Mouse (Mus musculus): ENCODE data around the gene Bhmt. TPM values are rescaled to one million over a fixed set of nuclear protein-coding genes. Genes with fewer than 3 reads are reported as not detected.
"Not testable (repeated sequence)": the region's sequence is repeated elsewhere in the genome, so short reads cannot be mapped to it uniquely, and the experiment has no call there.

Bhmt gene
- total and polyA plus RNA-seq, 3 experiments: not detected

- H3K36me3 ChIP-seq (replicated peaks in 1 of 2; ENCODE audit: control insufficient read depth in 1 of 2, insufficient read depth in 1 of 2, low read length in 1 of 2): no peaks in the 10 kb centered on the region
- dilution Hi-C loops (cut with MboI; ENCODE audit: extremely low pct_ligation_motif_present, extremely low pct_unique_long_range_greater_than_20kb, low sequenced_read_pairs) (no loop called here), in situ Hi-C loops (cut with MboI; ENCODE audit: low pct_ligation_motif_present, low pct_unique_long_range_greater_than_20kb, low sequenced_read_pairs) (loop anchor here (25.0 kb wide), 2 partner anchors 264 to 839 kb away; no protein-coding TSS in a partner anchor)
- no peak overlapping the region for H3K4me3 ChIP-seq (replicated peaks in 1 of 3; ENCODE audit: low read depth in 2 of 3, low read length in 2 of 3, poor library complexity in 1 of 3)
- no peak for DNase-seq (ENCODE audit: extremely low read depth)
- no peaks in the 10 kb centered on the region for H3K27me3 ChIP-seq (replicated peaks)
- H3K4me2 ChIP-seq (ENCODE audit: insufficient read depth, low read depth, poor library complexity, severe bottlenecking): no peak overlapping the region
- H3K4me1 ChIP-seq (ENCODE audit: control insufficient read depth in 1 of 2, insufficient read depth in 2 of 2): peaks cover 0 to 6% of the 10 kb centered on the region in 2 experiments; a peak in 1 of 4 replicates
- H3K9me3 ChIP-seq (replicated peaks; ENCODE audit: low read length): no peaks in the 10 kb centered on the region
- TF ChIP-seq TBP (conservative IDR thresholded peaks at IDR 0.05; ENCODE audit: low read depth, low read length): no peak
- TF ChIP-seq ZKSCAN1 (IDR thresholded peaks at IDR 0.05; ENCODE audit: borderline replicate concordance, low read depth, low read length): no peak
- no peak for TF ChIP-seq CTCF (conservative IDR thresholded peaks at IDR 0.05 in 1 of 2, IDR thresholded peaks at IDR 0.05 in 1 of 2; ENCODE audit: low read depth in 2 of 2, low read length in 2 of 2)
- no peak for TF ChIP-seq ZMIZ1 (IDR thresholded peaks at IDR 0.05; ENCODE audit: low read depth, low read length)
- no peak for TF ChIP-seq ZC3H11A (IDR thresholded peaks at IDR 0.05; ENCODE audit: low read depth, low read length)
- no peak overlapping the region for H3K9ac ChIP-seq (ENCODE audit: insufficient read depth, low read depth)
- no peaks in the 10 kb centered on the region for H3K79me2 ChIP-seq (replicated peaks; ENCODE audit: control insufficient read depth, extremely low read depth, insufficient read depth, poor library complexity, severe bottlenecking)
- no peak overlapping the region for H3K27ac ChIP-seq (ENCODE audit: insufficient read depth, low read depth)
Observed at GRCm38 (mm10) chr13:93601527-93601926, 36.2 kb downstream of the Bhmt start.

GRCm38 (mm10) chr13:93593040-93593699, 44.6 kb downstream of the Bhmt start:
- H3K9me3 ChIP-seq (replicated peaks; ENCODE audit: low read length): no peaks in the 10 kb centered on the region
- peaks cover 2 to 3% of the 10 kb centered on the region in 2 experiments; a peak in 2 of 4 replicates for H3K4me1 ChIP-seq (ENCODE audit: control insufficient read depth in 1 of 2, insufficient read depth in 2 of 2)
- H3K4me3 ChIP-seq (replicated peaks in 1 of 3; ENCODE audit: low read depth in 2 of 3, low read length in 2 of 3, poor library complexity in 1 of 3): no peak overlapping the region
- dilution Hi-C loops (cut with MboI; ENCODE audit: extremely low pct_ligation_motif_present, extremely low pct_unique_long_range_greater_than_20kb, low sequenced_read_pairs) (no loop called here), in situ Hi-C loops (cut with MboI; ENCODE audit: low pct_ligation_motif_present, low pct_unique_long_range_greater_than_20kb, low sequenced_read_pairs) (no loop called here)
- H3K36me3 ChIP-seq (replicated peaks in 1 of 2; ENCODE audit: control insufficient read depth in 1 of 2, insufficient read depth in 1 of 2, low read length in 1 of 2): no peaks in the 10 kb centered on the region
- no peaks in the 10 kb centered on the region for H3K79me2 ChIP-seq (replicated peaks; ENCODE audit: control insufficient read depth, extremely low read depth, insufficient read depth, poor library complexity, severe bottlenecking)
- DNase-seq (ENCODE audit: extremely low read depth): no peak
- H3K9ac ChIP-seq (ENCODE audit: insufficient read depth, low read depth): no peak overlapping the region
- no peak overlapping the region for H3K27ac ChIP-seq (ENCODE audit: insufficient read depth, low read depth)
- TF ChIP-seq NRF1 (IDR thresholded peaks at IDR 0.05; ENCODE audit: low read depth, low read length) (no peak), MAZ (IDR thresholded peaks at IDR 0.05; ENCODE audit: low read depth, low read length) (no peak), MXI1 (IDR thresholded peaks at IDR 0.05; ENCODE audit: low read depth, low read length) (no peak), ZMIZ1 (IDR thresholded peaks at IDR 0.05; ENCODE audit: low read depth, low read length) (no peak), MAFK (IDR thresholded peaks at IDR 0.05; ENCODE audit: insufficient replicate concordance, low read length) (no peak), JUND (conservative IDR thresholded peaks at IDR 0.05; ENCODE audit: low read depth, low read length) (no peak), CTCF (conservative IDR thresholded peaks at IDR 0.05 in 1 of 2, IDR thresholded peaks at IDR 0.05 in 1 of 2; ENCODE audit: low read depth in 2 of 2, low read length in 2 of 2) (no peak), UBTF (IDR thresholded peaks at IDR 0.05; ENCODE audit: low read depth, low read length) (no peak), ZNF384 (IDR thresholded peaks at IDR 0.05; ENCODE audit: low read depth, low read length) (no peak), JUN (IDR thresholded peaks at IDR 0.05; ENCODE audit: insufficient read depth, low read depth, low read length) (no peak), TCF12 (IDR thresholded peaks at IDR 0.05; ENCODE audit: low read depth, low read length) (no peak), MYC (IDR thresholded peaks at IDR 0.05; ENCODE audit: low read depth, low read length) (no peak), ETS1 (conservative IDR thresholded peaks at IDR 0.05; ENCODE audit: low read depth, low read length) (no peak), CHD2 (IDR thresholded peaks at IDR 0.05; ENCODE audit: low read length) (no peak), TBP (conservative IDR thresholded peaks at IDR 0.05; ENCODE audit: low read depth, low read length) (no peak), ZC3H11A (IDR thresholded peaks at IDR 0.05; ENCODE audit: low read depth, low read length) (no peak), HCFC1 (IDR thresholded peaks at IDR 0.05; ENCODE audit: low read depth, low read length) (no peak), IRF4 (IDR thresholded peaks at IDR 0.05; ENCODE audit: low read depth, low read length) (no peak)
- H3K4me2 ChIP-seq (ENCODE audit: insufficient read depth, low read depth, poor library complexity, severe bottlenecking): no peak overlapping the region
- no peaks in the 10 kb centered on the region for H3K27me3 ChIP-seq (replicated peaks)

GRCm38 (mm10) chr13:93582526-93582925, 55.2 kb downstream of the Bhmt start:
- H3K27me3 ChIP-seq (replicated peaks); H3K4me1 ChIP-seq (ENCODE audit: control insufficient read depth in 1 of 2, insufficient read depth in 2 of 2); H3K27ac ChIP-seq (ENCODE audit: insufficient read depth, low read depth); dilution Hi-C loops (cut with MboI; ENCODE audit: extremely low pct_ligation_motif_present, extremely low pct_unique_long_range_greater_than_20kb, low sequenced_read_pairs); H3K4me3 ChIP-seq (replicated peaks in 1 of 3; ENCODE audit: low read depth in 2 of 3, low read length in 2 of 3, poor library complexity in 1 of 3); H3K36me3 ChIP-seq (replicated peaks in 1 of 2; ENCODE audit: control insufficient read depth in 1 of 2, insufficient read depth in 1 of 2, low read length in 1 of 2); H3K9ac ChIP-seq (ENCODE audit: insufficient read depth, low read depth); H3K4me2 ChIP-seq (ENCODE audit: insufficient read depth, low read depth, poor library complexity, severe bottlenecking); H3K79me2 ChIP-seq (replicated peaks; ENCODE audit: control insufficient read depth, extremely low read depth, insufficient read depth, poor library complexity, severe bottlenecking); in situ Hi-C loops (cut with MboI; ENCODE audit: low pct_ligation_motif_present, low pct_unique_long_range_greater_than_20kb, low sequenced_read_pairs): not testable (repeated sequence)
- peak; percentile 34 for DNase-seq (ENCODE audit: extremely low read depth)
- peaks cover 27% of the 10 kb centered on the region for H3K9me3 ChIP-seq (replicated peaks; ENCODE audit: low read length)
